Mouse (Mus musculus) intestine, embryonic 15.5 days (tissue): ENCODE results near the gene Ndufs6. TPM values are rescaled to one million over a fixed set of nuclear protein-coding genes. Genes with fewer than 3 reads are reported as not detected.

Source experiments
- ATAC-seq: fragments of 200-750 bp; cut with Nextera tagmentation; 2 replicates; pipeline ENCODE4 v1.8.0; 2017; ENCODE audit warnings: moderate TSS enrichment, moderate library complexity
- H3K27ac ChIP-seq: fragments of 300-500 bp; sonication (generic); 2 replicates; pipeline ENCODE4 v1.5.1; 2015; ENCODE audit warnings: mild to moderate bottlenecking, inconsistent platforms
- H3K27me3 ChIP-seq: fragments of 300-500 bp; sonication (generic); replicated peaks from 2 replicates; pipeline ENCODE4 v1.6.1; 2015; ENCODE audit warnings: inconsistent platforms
- H3K36me3 ChIP-seq: fragments of 300-500 bp; sonication (generic); 2 replicates; pipeline ENCODE4 v1.6.1; 2015; ENCODE audit warnings: inconsistent platforms
- H3K4me1 ChIP-seq: fragments of 300-500 bp; sonication (generic); replicated peaks from 2 replicates; pipeline ENCODE4 v1.6.1; 2015; ENCODE audit warnings: inconsistent platforms
- H3K4me2 ChIP-seq: fragments of 300-500 bp; sonication (generic); replicated peaks from 2 replicates; pipeline ENCODE4 v1.6.1; 2015; ENCODE audit warnings: mild to moderate bottlenecking, inconsistent platforms
- H3K4me3 ChIP-seq: fragments of 300-500 bp; sonication (generic); replicated peaks from 2 replicates; pipeline ENCODE4 v1.5.1; 2015; ENCODE audit warnings: inconsistent platforms
- H3K9ac ChIP-seq: fragments of 300-500 bp; sonication (generic); 2 replicates; pipeline ENCODE4 v1.6.1; 2015; ENCODE audit warnings: inconsistent platforms
- H3K9me3 ChIP-seq: fragments of 300-500 bp; sonication (generic); 2 replicates; pipeline ENCODE4 v1.6.1; 2016; ENCODE audit warnings: inconsistent platforms
- WGBS: fragments of 180-500 bp; shearing (Covaris S2); methylation state at CpG from one replicate; pipeline ENCODE4 v1.1.7; 2015; 5-methylcytosine and 5-hydroxymethylcytosine counted together
- polyA plus RNA-seq: library from polyadenylated mRNA; unstranded; fragments of >200 nt; fragmentation: Nextera tagmentation; extraction: Ambion mirVana; gene quantifications from 2 replicates; pipeline ENCODE4 v1.2.1, GENCODE M21; 2015

Ndufs6 gene
- polyA plus RNA-seq: 464 and 509 TPM in 2 replicates

- peak within 1 kb of the TSS; percentile 64 for H3K4me2 ChIP-seq
- peak; percentile 92 for ATAC-seq
These were observed at the start of gene Ndufs6, which contains the start of gene Mrpl36 for GRCm38 (mm10) chr13:73327827-73328698. Ndufs6 (minus strand) TSS chr13:73328542. Mrpl36 (plus strand) TSS chr13:73328513.

GRCm38 (mm10) chr13:73377637-73378036 lies 49.3 kb upstream of the Ndufs6 start:
- Histone ChIP-seq H3K4me2 (no peak overlapping the region), H3K9me3 (no peaks in the 10 kb centered on the region), H3K9ac (no peak overlapping the region), H3K27ac (no peak overlapping the region), H3K36me3 (no peaks in the 10 kb centered on the region), H3K4me3 (no peak overlapping the region), H3K27me3 (no peaks in the 10 kb centered on the region), H3K4me1 (no peaks in the 10 kb centered on the region)
- WGBS: 80% methylated on average over 9 of the region's 9 CpGs
- ATAC-seq: no peak

More at GRCm38 (mm10) chr13:73327827-73328698, at the start of gene Ndufs6, which contains the start of gene Mrpl36:
- H3K36me3 ChIP-seq: peaks cover 20% of the 10 kb centered on the region
- H3K9ac ChIP-seq: peak within 1 kb of the TSS; percentile 81
- H3K27me3 ChIP-seq: no peaks in the 10 kb centered on the region
- H3K9me3 ChIP-seq: no peaks in the 10 kb centered on the region
- peaks cover 10% of the 10 kb centered on the region for H3K4me1 ChIP-seq
- peak within 1 kb of the TSS; percentile 82 for H3K27ac ChIP-seq
- H3K4me3 ChIP-seq: peak within 1 kb of the TSS; percentile 88
- WGBS: 1% methylated on average over 45 of the region's 45 CpGs

- no peak overlapping the region for H3K9ac ChIP-seq
- WGBS: 77% methylated on average over 2 of the region's 2 CpGs
- H3K9me3 ChIP-seq: no peaks in the 10 kb centered on the region
- no peak overlapping the region for H3K27ac ChIP-seq
- H3K36me3 ChIP-seq: no peaks in the 10 kb centered on the region
- no peaks in the 10 kb centered on the region for H3K4me1 ChIP-seq
- H3K4me2 ChIP-seq: no peak overlapping the region
- no peak overlapping the region for H3K4me3 ChIP-seq
- ATAC-seq: no peak
- H3K27me3 ChIP-seq: no peaks in the 10 kb centered on the region
These were observed 46.3 kb upstream of the Ndufs6 start for GRCm38 (mm10) chr13:73374612-73375011.

GRCm38 (mm10) chr13:73373367-73373766 lies 45.0 kb upstream of the Ndufs6 start:
- H3K9me3 ChIP-seq: no peaks in the 10 kb centered on the region
- H3K4me1 ChIP-seq: no peaks in the 10 kb centered on the region
- H3K27me3 ChIP-seq: no peaks in the 10 kb centered on the region
- no peaks in the 10 kb centered on the region for H3K36me3 ChIP-seq
- no peak for ATAC-seq
- 70% methylated on average over 4 of the region's 4 CpGs for WGBS
- H3K4me3 ChIP-seq: no peak overlapping the region
- no peak overlapping the region for H3K4me2 ChIP-seq
- H3K9ac ChIP-seq: no peak overlapping the region
- no peak overlapping the region for H3K27ac ChIP-seq

GRCm38 (mm10) chr13:73357106-73357505 lies 28.8 kb upstream of the Ndufs6 start:
- H3K27ac ChIP-seq: no peak overlapping the region
- no peaks in the 10 kb centered on the region for H3K4me1 ChIP-seq
- no peaks in the 10 kb centered on the region for H3K27me3 ChIP-seq
- no peaks in the 10 kb centered on the region for H3K9me3 ChIP-seq
- 79% methylated on average over 3 of the region's 3 CpGs for WGBS
- no peak overlapping the region for H3K9ac ChIP-seq
- H3K4me2 ChIP-seq: no peak overlapping the region
- ATAC-seq: no peak
- H3K36me3 ChIP-seq: no peaks in the 10 kb centered on the region
- H3K4me3 ChIP-seq: no peak overlapping the region

- no peak overlapping the region for H3K4me3 ChIP-seq
- no peaks in the 10 kb centered on the region for H3K9me3 ChIP-seq
- no peak overlapping the region for H3K9ac ChIP-seq
- no peak for ATAC-seq
- H3K36me3 ChIP-seq: no peaks in the 10 kb centered on the region
- H3K27me3 ChIP-seq: no peaks in the 10 kb centered on the region
- no peak overlapping the region for H3K27ac ChIP-seq
- H3K4me1 ChIP-seq: no peaks in the 10 kb centered on the region; the same call in 1 of the 2 replicates
- no peak overlapping the region for H3K4me2 ChIP-seq
These were observed 24.1 kb upstream of the Ndufs6 start for GRCm38 (mm10) chr13:73352491-73352890.

- H3K36me3 ChIP-seq: no peaks in the 10 kb centered on the region
- no peaks in the 10 kb centered on the region for H3K27me3 ChIP-seq
- H3K4me3 ChIP-seq: no peak overlapping the region
- H3K9me3 ChIP-seq: no peaks in the 10 kb centered on the region
- 58% methylated on average over 3 of the region's 3 CpGs for WGBS
- H3K4me2 ChIP-seq: no peak overlapping the region
- no peak overlapping the region for H3K27ac ChIP-seq
- no peak overlapping the region for H3K9ac ChIP-seq
- ATAC-seq: no peak
- H3K4me1 ChIP-seq: no peaks in the 10 kb centered on the region; the same call in 1 of the 2 replicates
These were observed 23.6 kb upstream of the Ndufs6 start for GRCm38 (mm10) chr13:73351910-73352309.

- Histone ChIP-seq H3K4me3 (no peak overlapping the region), H3K27ac (no peak overlapping the region), H3K9me3 (no peaks in the 10 kb centered on the region), H3K9ac (no peak overlapping the region), H3K27me3 (no peaks in the 10 kb centered on the region), H3K4me2 (no peak overlapping the region), H3K4me1 (no peaks in the 10 kb centered on the region; the same call in 1 of the 2 replicates), H3K36me3 (no peaks in the 10 kb centered on the region)
- no peak for ATAC-seq
- 80% methylated on average over 9 of the region's 9 CpGs for WGBS
These were observed 22.4 kb upstream of the Ndufs6 start for GRCm38 (mm10) chr13:73350741-73351140.

GRCm38 (mm10) chr13:73347922-73348650 lies 19.7 kb upstream of the Ndufs6 start:
- H3K27me3 ChIP-seq: no peaks in the 10 kb centered on the region
- no peaks in the 10 kb centered on the region; the same call in 1 of the 2 replicates for H3K4me1 ChIP-seq
- no peak overlapping the region for H3K9ac ChIP-seq
- ATAC-seq: no peak
- H3K9me3 ChIP-seq: no peaks in the 10 kb centered on the region
- no peaks in the 10 kb centered on the region for H3K36me3 ChIP-seq
- no peak overlapping the region for H3K4me2 ChIP-seq
- H3K27ac ChIP-seq: no peak overlapping the region
- 79% methylated on average over 7 of the region's 7 CpGs for WGBS
- no peak overlapping the region for H3K4me3 ChIP-seq

- H3K27ac ChIP-seq: no peak overlapping the region
- H3K4me1 ChIP-seq: no peaks in the 10 kb centered on the region; the same call in 1 of the 2 replicates
- no peaks in the 10 kb centered on the region for H3K27me3 ChIP-seq
- no peaks in the 10 kb centered on the region for H3K9me3 ChIP-seq
- H3K36me3 ChIP-seq: no peaks in the 10 kb centered on the region
- H3K9ac ChIP-seq: no peak overlapping the region
- 70% methylated on average over 3 of the region's 3 CpGs for WGBS
- no peak for ATAC-seq
- H3K4me2 ChIP-seq: no peak overlapping the region
- no peak overlapping the region for H3K4me3 ChIP-seq
These were observed 18.8 kb upstream of the Ndufs6 start for GRCm38 (mm10) chr13:73347171-73347570.

- Histone ChIP-seq H3K9me3 (no peaks in the 10 kb centered on the region), H3K4me1 (no peaks in the 10 kb centered on the region; the same call in 1 of the 2 replicates), H3K9ac (no peak overlapping the region), H3K27me3 (no peaks in the 10 kb centered on the region), H3K4me3 (no peak overlapping the region), H3K36me3 (no peaks in the 10 kb centered on the region), H3K27ac (no peak overlapping the region), H3K4me2 (no peak overlapping the region)
- no peak for ATAC-seq
- 81% methylated on average over 4 of the region's 4 CpGs for WGBS
These were observed 18.4 kb upstream of the Ndufs6 start for GRCm38 (mm10) chr13:73346743-73347142.

GRCm38 (mm10) chr13:73346131-73346530 lies 17.8 kb upstream of the Ndufs6 start:
- Histone ChIP-seq H3K4me1 (no peaks in the 10 kb centered on the region; the same call in 1 of the 2 replicates), H3K4me2 (no peak overlapping the region), H3K4me3 (no peak overlapping the region), H3K27ac (no peak overlapping the region), H3K9me3 (no peaks in the 10 kb centered on the region), H3K9ac (no peak overlapping the region), H3K27me3 (no peaks in the 10 kb centered on the region), H3K36me3 (no peaks in the 10 kb centered on the region)
- 23% methylated on average over 2 of the region's 2 CpGs for WGBS
- no peak for ATAC-seq
